Mouse (Mus musculus) bone marrow, adult 2 months (tissue): ENCODE results near the gene Ing5.

Experiments used
- CTCF ChIP-seq: fragments of 200-500 bp; IDR thresholded peaks from 2 replicates; pipeline ENCODE4 v1.5.1; 2011; ENCODE audit warnings: low read length, control low read depth; ENCODE audit not compliant: control insufficient read depth, insufficient read depth
- POLR2A ChIP-seq: fragments of 200-500 bp; IDR thresholded peaks from 2 replicates; pipeline ENCODE4 v1.6.1; 2011; ENCODE audit warnings: low read depth, mild to moderate bottlenecking, control low read depth, low read length, borderline replicate concordance; ENCODE audit not compliant: control insufficient read depth

- TF ChIP-seq CTCF (no peak), POLR2A (no peak)
These were observed 16.9 kb upstream of the Ing5 start for GRCm38 (mm10) chr1:93786912-93787311.
